Mouse (Mus musculus): Measurements from ENCODE around the gene Wdr31. TPM values are rescaled to one million over a fixed set of nuclear protein-coding genes. Genes with fewer than 3 reads are reported as not detected.

The Wdr31 gene
- polyA plus RNA-seq, 1 experiment, result not detected

GRCm38 (mm10) chr4:62437871-62438270, 32.8 kb downstream of the Wdr31 start:
- WGBS, result 85% methylated on average over 7 of the region's 7 CpGs
- H3K4me1 ChIP-seq (ENCODE audit: control insufficient read depth, insufficient read depth, low read length), result no peaks in the 10 kb centered on the region
- no peak overlapping the region for H3K27ac ChIP-seq (ENCODE audit: insufficient read depth, low read depth, low read length)
- TF ChIP-seq CTCF (IDR thresholded peaks at IDR 0.05; ENCODE audit: insufficient read depth, low read depth, low read length) (no peak), POLR2A (IDR thresholded peaks at IDR 0.05; ENCODE audit: insufficient read depth, low read depth, low read length) (no peak)
- H3K4me3 ChIP-seq (ENCODE audit: insufficient read depth, low read depth, low read length), result no peak overlapping the region

- Histone ChIP-seq H3K4me3 (ENCODE audit: insufficient read depth, low read depth, low read length) (no peak overlapping the region), H3K27ac (ENCODE audit: insufficient read depth, low read depth, low read length) (no peak overlapping the region), H3K4me1 (ENCODE audit: control insufficient read depth, insufficient read depth, low read length) (no peaks in the 10 kb centered on the region)
- no peak for TF ChIP-seq POLR2A (IDR thresholded peaks at IDR 0.05; ENCODE audit: insufficient read depth, low read depth, low read length)
- no peak for TF ChIP-seq CTCF (IDR thresholded peaks at IDR 0.05; ENCODE audit: insufficient read depth, low read depth, low read length)
- 95% methylated on average over 3 of the region's 3 CpGs for WGBS
These were observed 33.4 kb downstream of the Wdr31 start for GRCm38 (mm10) chr4:62437256-62437778.

GRCm38 (mm10) chr4:62435081-62435480, 35.6 kb downstream of the Wdr31 start, which contains the start of gene Rnf183:
Rnf183 (minus strand) TSS chr4:62435252.
- no peaks in the 10 kb centered on the region for H3K4me1 ChIP-seq (ENCODE audit: control insufficient read depth, insufficient read depth, low read length)
- no peak for TF ChIP-seq POLR2A (IDR thresholded peaks at IDR 0.05; ENCODE audit: insufficient read depth, low read depth, low read length)
- no peak for TF ChIP-seq CTCF (IDR thresholded peaks at IDR 0.05; ENCODE audit: insufficient read depth, low read depth, low read length)
- WGBS, result 85% methylated on average over 6 of the region's 6 CpGs
- no peak within 1 kb of the TSS for H3K27ac ChIP-seq (ENCODE audit: insufficient read depth, low read depth, low read length)
- H3K4me3 ChIP-seq (ENCODE audit: insufficient read depth, low read depth, low read length), result no peak within 1 kb of the TSS

GRCm38 (mm10) chr4:62433939-62434870, 36.5 kb downstream of the Wdr31 start:
- 76% methylated on average over 7 of the region's 7 CpGs for WGBS
- no peak for TF ChIP-seq CTCF (IDR thresholded peaks at IDR 0.05; ENCODE audit: insufficient read depth, low read depth, low read length)
- TF ChIP-seq POLR2A (IDR thresholded peaks at IDR 0.05; ENCODE audit: insufficient read depth, low read depth, low read length), result no peak

GRCm38 (mm10) chr4:62431522-62431921, 39.2 kb downstream of the Wdr31 start:
- WGBS, result 76% methylated on average over 4 of the region's 4 CpGs
- Histone ChIP-seq H3K27ac (ENCODE audit: insufficient read depth, low read depth, low read length) (no peak overlapping the region), H3K4me3 (ENCODE audit: insufficient read depth, low read depth, low read length) (no peak overlapping the region), H3K4me1 (ENCODE audit: control insufficient read depth, insufficient read depth, low read length) (no peaks in the 10 kb centered on the region)
- no peak for TF ChIP-seq CTCF (IDR thresholded peaks at IDR 0.05; ENCODE audit: insufficient read depth, low read depth, low read length)
- TF ChIP-seq POLR2A (IDR thresholded peaks at IDR 0.05; ENCODE audit: insufficient read depth, low read depth, low read length), result no peak

More at GRCm38 (mm10) chr4:62433939-62434870, 36.5 kb downstream of the Wdr31 start:
- Histone ChIP-seq H3K4me1 (ENCODE audit: control insufficient read depth, insufficient read depth, low read length) (no peaks in the 10 kb centered on the region), H3K27ac (ENCODE audit: insufficient read depth, low read depth, low read length) (no peak overlapping the region), H3K4me3 (ENCODE audit: insufficient read depth, low read depth, low read length) (no peak overlapping the region)

GRCm38 (mm10) chr4:62430678-62431077, 40.0 kb downstream of the Wdr31 start:
- Histone ChIP-seq H3K4me1 (ENCODE audit: control insufficient read depth, insufficient read depth, low read length) (no peaks in the 10 kb centered on the region), H3K27ac (ENCODE audit: insufficient read depth, low read depth, low read length) (no peak overlapping the region), H3K4me3 (ENCODE audit: insufficient read depth, low read depth, low read length) (no peak overlapping the region)
- TF ChIP-seq CTCF (IDR thresholded peaks at IDR 0.05; ENCODE audit: insufficient read depth, low read depth, low read length), result no peak
- TF ChIP-seq POLR2A (IDR thresholded peaks at IDR 0.05; ENCODE audit: insufficient read depth, low read depth, low read length), result no peak

GRCm38 (mm10) chr4:62429616-62430015, 41.1 kb downstream of the Wdr31 start:
- Histone ChIP-seq H3K4me1 (ENCODE audit: control insufficient read depth, insufficient read depth, low read length) (no peaks in the 10 kb centered on the region), H3K4me3 (ENCODE audit: insufficient read depth, low read depth, low read length) (no peak overlapping the region), H3K27ac (ENCODE audit: insufficient read depth, low read depth, low read length) (no peak overlapping the region)
- 90% methylated on average over 9 of the region's 9 CpGs for WGBS
- TF ChIP-seq POLR2A (IDR thresholded peaks at IDR 0.05; ENCODE audit: insufficient read depth, low read depth, low read length) (no peak), CTCF (IDR thresholded peaks at IDR 0.05; ENCODE audit: insufficient read depth, low read depth, low read length) (no peak)

GRCm38 (mm10) chr4:62427978-62428758, 42.5 kb downstream of the Wdr31 start:
- Histone ChIP-seq H3K4me3 (ENCODE audit: insufficient read depth, low read depth, low read length) (no peak overlapping the region), H3K4me1 (ENCODE audit: control insufficient read depth, insufficient read depth, low read length) (no peaks in the 10 kb centered on the region), H3K27ac (ENCODE audit: insufficient read depth, low read depth, low read length) (no peak overlapping the region)
- TF ChIP-seq CTCF (IDR thresholded peaks at IDR 0.05; ENCODE audit: insufficient read depth, low read depth, low read length) (no peak), POLR2A (IDR thresholded peaks at IDR 0.05; ENCODE audit: insufficient read depth, low read depth, low read length) (no peak)
- WGBS, result 79% methylated on average over 17 of the region's 17 CpGs
